Mouse (Mus musculus): ENCODE data around the gene Knop1.

Knop1 gene

GRCm38 (mm10) chr7:118795779-118796178 is 60.3 kb downstream of the Knop1 start:
- DNase-seq: no peak

DNA sequence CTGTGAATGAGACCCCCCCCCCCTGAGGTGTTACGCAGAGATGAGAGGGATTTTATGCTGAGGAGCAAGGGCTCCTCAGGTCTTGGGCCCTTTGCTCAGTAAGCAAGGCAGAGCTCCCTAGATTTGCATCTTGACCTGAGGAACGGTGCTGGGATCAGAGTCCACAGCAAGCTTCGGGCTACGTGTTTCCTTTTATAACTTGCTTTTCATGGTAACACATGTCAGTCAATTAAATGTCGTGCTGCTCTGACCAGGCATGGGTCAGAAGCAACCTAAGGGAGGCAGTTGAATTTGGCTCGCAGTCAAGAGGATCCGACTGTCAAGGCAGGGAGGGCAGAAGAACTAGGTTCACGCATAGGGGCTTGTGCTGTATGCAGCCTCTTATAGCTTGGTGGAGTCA is 62.2 kb downstream of the Knop1 start:
- DNase-seq: no peak

All from thymus, postnatal 25 days (tissue).